Mouse (Mus musculus): ENCODE measurements around the gene Alpl. TPM values are rescaled to one million over a fixed set of nuclear protein-coding genes. Genes with fewer than 3 reads are reported as not detected.

Gene Alpl
- polyA plus RNA-seq, 1 experiment: 0.07 TPM

DNA sequence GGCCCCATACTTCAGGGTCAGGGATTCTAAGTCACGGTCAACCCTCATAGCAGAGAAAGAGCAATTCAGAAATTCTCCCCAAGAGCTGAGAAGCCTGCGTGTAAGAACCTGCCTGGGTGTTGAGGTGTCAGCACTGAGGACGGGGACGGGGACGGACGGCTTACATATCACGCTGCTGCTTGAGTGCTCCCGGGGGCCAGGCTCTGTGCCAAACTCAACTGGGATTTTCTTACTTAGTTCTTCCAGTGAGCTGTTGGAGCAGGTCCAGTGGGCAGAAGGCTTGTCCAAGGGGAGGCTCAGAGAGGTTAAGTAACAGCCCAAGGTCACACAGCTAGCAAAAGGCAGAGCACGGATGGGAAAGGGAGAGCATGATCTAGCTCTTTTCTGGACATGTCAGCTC is 44.5 kb downstream of the Alpl start:
- no peak overlapping the region for H3K4me3 ChIP-seq
- H3K36me3 ChIP-seq (ENCODE audit: control insufficient read depth, insufficient read depth): no peaks in the 10 kb centered on the region
- peaks cover 53% of the 10 kb centered on the region for H3K27me3 ChIP-seq (ENCODE audit: control insufficient read depth, insufficient read depth, insufficient read length)
- H3K4me2 ChIP-seq (ENCODE audit: low read depth): no peak overlapping the region
- H3K79me2 ChIP-seq (ENCODE audit: control insufficient read depth, insufficient read depth): no peaks in the 10 kb centered on the region
- H3ac ChIP-seq (ENCODE audit: control insufficient read depth, insufficient read length): no peak overlapping the region
- TF ChIP-seq MYOG (IDR thresholded peaks at IDR 0.05; ENCODE audit: control insufficient read depth in 1 of 3, insufficient read depth in 1 of 3, insufficient read length in 2 of 3, low read depth in 2 of 3): no peak

DNA sequence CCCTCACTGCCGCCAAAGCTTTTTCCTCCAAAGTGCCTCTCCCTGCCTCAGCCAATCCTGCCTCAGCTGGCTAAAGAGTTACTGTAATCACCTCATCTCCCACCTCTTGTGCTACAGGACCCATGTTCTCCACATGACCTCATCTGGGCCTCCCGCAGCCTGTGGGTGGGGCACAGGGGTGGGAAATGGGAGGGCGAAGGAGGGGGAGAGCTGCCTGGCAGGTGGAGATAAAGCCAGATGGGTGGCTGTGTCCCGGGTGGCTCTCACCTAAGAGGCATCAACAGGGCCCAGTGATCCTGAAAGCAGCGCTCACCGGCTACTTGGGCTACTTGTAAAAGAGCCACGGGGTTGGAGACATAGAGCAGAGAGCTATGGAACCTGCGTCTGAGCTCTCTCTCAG is 44.9 kb downstream of the Alpl start:
- H3K4me2 ChIP-seq (ENCODE audit: low read depth): no peak overlapping the region
- H3K27me3 ChIP-seq (ENCODE audit: control insufficient read depth, insufficient read depth, insufficient read length): peaks cover 57% of the 10 kb centered on the region
- no peak overlapping the region for H3ac ChIP-seq (ENCODE audit: control insufficient read depth, insufficient read length)
- TF ChIP-seq MYOD1 (IDR thresholded peaks at IDR 0.05; ENCODE audit: control insufficient read depth in 1 of 3, insufficient read length in 2 of 3, low read depth in 2 of 3) (no peak), POLR2A (IDR thresholded peaks at IDR 0.05; ENCODE audit: insufficient read length, low read depth) (no peak), TCF3 (IDR thresholded peaks at IDR 0.05; ENCODE audit: insufficient read length, low read depth) (no peak), USF1 (IDR thresholded peaks at IDR 0.05; ENCODE audit: low read depth) (no peak), POLR2AphosphoS2 (IDR thresholded peaks at IDR 0.05; ENCODE audit: insufficient read length, low read depth) (no peak), SRF (IDR thresholded peaks at IDR 0.05; ENCODE audit: control insufficient read depth, insufficient read length, low read depth) (no peak), MAX (IDR thresholded peaks at IDR 0.05; ENCODE audit: low read depth) (no peak), CEBPB (IDR thresholded peaks at IDR 0.05; ENCODE audit: insufficient read depth, poor library complexity, severe bottlenecking) (no peak), REST (IDR thresholded peaks at IDR 0.05; ENCODE audit: insufficient read depth, insufficient read length) (no peak), E2F4 (IDR thresholded peaks at IDR 0.05; ENCODE audit: insufficient read depth) (no peak), MYOG (IDR thresholded peaks at IDR 0.05; ENCODE audit: control insufficient read depth in 1 of 3, insufficient read depth in 1 of 3, insufficient read length in 2 of 3, low read depth in 2 of 3) (no peak), TCF12 (IDR thresholded peaks at IDR 0.05; ENCODE audit: insufficient read depth, poor library complexity, severe bottlenecking) (no peak)
- H3K79me2 ChIP-seq (ENCODE audit: control insufficient read depth, insufficient read depth): no peaks in the 10 kb centered on the region
- no peaks in the 10 kb centered on the region for H3K36me3 ChIP-seq (ENCODE audit: control insufficient read depth, insufficient read depth)
- no peak overlapping the region for H3K4me3 ChIP-seq

DNA sequence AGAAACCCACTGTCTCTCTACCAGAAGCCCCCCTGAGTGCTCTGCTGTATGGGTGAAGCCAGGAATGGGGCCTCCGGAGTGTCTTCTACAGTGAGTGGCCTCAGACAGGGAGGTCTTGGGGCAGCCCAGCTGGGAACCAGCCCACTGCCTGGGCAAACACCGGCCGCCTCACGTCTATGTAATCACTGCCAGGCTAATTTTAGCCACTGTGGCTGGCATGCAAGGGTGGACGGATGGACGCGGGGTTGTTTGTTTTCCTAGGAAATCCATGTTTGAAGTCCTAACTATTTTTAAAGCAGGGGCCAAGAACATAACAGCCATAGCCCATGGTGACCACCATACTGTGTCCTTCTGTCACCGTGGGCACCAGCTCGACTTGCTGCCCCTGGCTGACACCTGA is 46.1 kb downstream of the Alpl start:
- H3ac ChIP-seq (ENCODE audit: control insufficient read depth, insufficient read length): no peak overlapping the region
- H3K79me2 ChIP-seq (ENCODE audit: control insufficient read depth, insufficient read depth): no peaks in the 10 kb centered on the region
- TF ChIP-seq MYOG (IDR thresholded peaks at IDR 0.05; ENCODE audit: control insufficient read depth in 1 of 3, insufficient read depth in 1 of 3, insufficient read length in 2 of 3, low read depth in 2 of 3) (no peak), USF1 (IDR thresholded peaks at IDR 0.05; ENCODE audit: low read depth) (no peak), SRF (IDR thresholded peaks at IDR 0.05; ENCODE audit: control insufficient read depth, insufficient read length, low read depth) (no peak), TCF12 (IDR thresholded peaks at IDR 0.05; ENCODE audit: insufficient read depth, poor library complexity, severe bottlenecking) (no peak), TCF3 (IDR thresholded peaks at IDR 0.05; ENCODE audit: insufficient read length, low read depth) (no peak), POLR2AphosphoS2 (IDR thresholded peaks at IDR 0.05; ENCODE audit: insufficient read length, low read depth) (no peak), REST (IDR thresholded peaks at IDR 0.05; ENCODE audit: insufficient read depth, insufficient read length) (no peak), POLR2A (IDR thresholded peaks at IDR 0.05; ENCODE audit: insufficient read length, low read depth) (no peak), MAX (IDR thresholded peaks at IDR 0.05; ENCODE audit: low read depth) (no peak), MYOD1 (IDR thresholded peaks at IDR 0.05; ENCODE audit: control insufficient read depth in 1 of 3, insufficient read length in 2 of 3, low read depth in 2 of 3) (no peak), CEBPB (IDR thresholded peaks at IDR 0.05; ENCODE audit: insufficient read depth, poor library complexity, severe bottlenecking) (no peak), E2F4 (IDR thresholded peaks at IDR 0.05; ENCODE audit: insufficient read depth) (no peak)
- no peaks in the 10 kb centered on the region for H3K36me3 ChIP-seq (ENCODE audit: control insufficient read depth, insufficient read depth)
- no peak overlapping the region for H3K4me3 ChIP-seq
- H3K27me3 ChIP-seq (ENCODE audit: control insufficient read depth, insufficient read depth, insufficient read length): peaks cover 59% of the 10 kb centered on the region
- H3K4me2 ChIP-seq (ENCODE audit: low read depth): peak overlapping the region; percentile 45

GRCm38 (mm10) chr4:137749680-137750079 is 46.5 kb downstream of the Alpl start:
- no peak for TF ChIP-seq MYOD1 (IDR thresholded peaks at IDR 0.05; ENCODE audit: control insufficient read depth in 1 of 3, insufficient read length in 2 of 3, low read depth in 2 of 3)
- no peak for TF ChIP-seq USF1 (IDR thresholded peaks at IDR 0.05; ENCODE audit: low read depth)
- TF ChIP-seq MAX (IDR thresholded peaks at IDR 0.05; ENCODE audit: low read depth): no peak
- TF ChIP-seq POLR2A (IDR thresholded peaks at IDR 0.05; ENCODE audit: insufficient read length, low read depth): no peak
- no peak for TF ChIP-seq TCF3 (IDR thresholded peaks at IDR 0.05; ENCODE audit: insufficient read length, low read depth)
- no peak for TF ChIP-seq REST (IDR thresholded peaks at IDR 0.05; ENCODE audit: insufficient read depth, insufficient read length)
- TF ChIP-seq CEBPB (IDR thresholded peaks at IDR 0.05; ENCODE audit: insufficient read depth, poor library complexity, severe bottlenecking): no peak
- TF ChIP-seq MYOG (IDR thresholded peaks at IDR 0.05; ENCODE audit: control insufficient read depth in 1 of 3, insufficient read depth in 1 of 3, insufficient read length in 2 of 3, low read depth in 2 of 3): no peak
- no peak for TF ChIP-seq POLR2AphosphoS2 (IDR thresholded peaks at IDR 0.05; ENCODE audit: insufficient read length, low read depth)
- TF ChIP-seq TCF12 (IDR thresholded peaks at IDR 0.05; ENCODE audit: insufficient read depth, poor library complexity, severe bottlenecking): no peak
- Histone ChIP-seq H3ac (ENCODE audit: control insufficient read depth, insufficient read length) (no peak overlapping the region), H3K4me2 (ENCODE audit: low read depth) (peak overlapping the region; percentile 45), H3K36me3 (ENCODE audit: control insufficient read depth, insufficient read depth) (no peaks in the 10 kb centered on the region), H3K79me2 (ENCODE audit: control insufficient read depth, insufficient read depth) (no peaks in the 10 kb centered on the region), H3K27me3 (ENCODE audit: control insufficient read depth, insufficient read depth, insufficient read length) (peaks cover 54% of the 10 kb centered on the region), H3K4me3 (no peak overlapping the region)

- no peaks in the 10 kb centered on the region for H3K79me2 ChIP-seq (ENCODE audit: control insufficient read depth, insufficient read depth)
- peak overlapping the region; percentile 8 for H3K4me2 ChIP-seq (ENCODE audit: low read depth)
- H3K36me3 ChIP-seq (ENCODE audit: control insufficient read depth, insufficient read depth): no peaks in the 10 kb centered on the region
- H3K4me3 ChIP-seq: no peak overlapping the region
- peaks cover 49% of the 10 kb centered on the region for H3K27me3 ChIP-seq (ENCODE audit: control insufficient read depth, insufficient read depth, insufficient read length)
- TF ChIP-seq USF1 (IDR thresholded peaks at IDR 0.05; ENCODE audit: low read depth): no peak
- TF ChIP-seq TCF12 (IDR thresholded peaks at IDR 0.05; ENCODE audit: insufficient read depth, poor library complexity, severe bottlenecking): peak; percentile 13
- TF ChIP-seq SRF (IDR thresholded peaks at IDR 0.05; ENCODE audit: control insufficient read depth, insufficient read length, low read depth): no peak
- peak in 2 of 3 experiments; percentile 27 to 73 for TF ChIP-seq MYOG (IDR thresholded peaks at IDR 0.05; ENCODE audit: control insufficient read depth in 1 of 3, insufficient read depth in 1 of 3, insufficient read length in 2 of 3, low read depth in 2 of 3)
- peak in 2 of 3 experiments; percentile 15 to 43 for TF ChIP-seq MYOD1 (IDR thresholded peaks at IDR 0.05; ENCODE audit: control insufficient read depth in 1 of 3, insufficient read length in 2 of 3, low read depth in 2 of 3)
- H3ac ChIP-seq (ENCODE audit: control insufficient read depth, insufficient read length): no peak overlapping the region
These were observed 47.5 kb downstream of the Alpl start for GRCm38 (mm10) chr4:137748726-137749125.

All from myocyte (in vitro differentiated cells).